Mouse (Mus musculus) telencephalon, adult 2 months (tissue): ENCODE measurements around the gene Atp10a.

Experiments used
- DNase-seq: peaks from one replicate; pipeline ENCODE4 v3.0.0-alpha.2; 2011; ENCODE audit warnings: low read depth, low spot score

The Atp10a gene

GRCm38 (mm10) chr7:58736841-58737547 lies 81.0 kb downstream of the Atp10a start:
- DNase-seq = no peak

GRCm38 (mm10) chr7:58740196-58740595 lies 84.2 kb downstream of the Atp10a start:
- DNase-seq = no peak

DNA sequence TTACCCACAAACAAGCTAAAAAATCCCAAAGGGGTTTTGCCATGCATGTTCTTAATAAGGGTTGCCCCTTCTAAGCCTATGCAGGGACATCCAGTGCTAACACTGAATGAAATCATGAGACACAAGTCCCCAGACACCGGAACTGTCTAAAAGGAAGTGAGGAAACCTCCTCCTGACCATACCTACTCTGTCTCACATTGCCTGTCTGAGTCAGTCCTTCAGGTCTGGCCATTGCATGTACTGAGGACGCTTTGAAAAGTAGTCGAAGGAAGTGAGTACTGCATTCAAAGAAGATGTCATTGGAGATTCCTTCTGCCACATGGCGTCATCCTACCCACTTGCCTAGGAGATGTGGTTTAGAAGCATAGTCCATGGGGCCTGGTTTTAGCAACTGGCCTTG lies 84.9 kb downstream of the Atp10a start:
- no peak for DNase-seq

DNA sequence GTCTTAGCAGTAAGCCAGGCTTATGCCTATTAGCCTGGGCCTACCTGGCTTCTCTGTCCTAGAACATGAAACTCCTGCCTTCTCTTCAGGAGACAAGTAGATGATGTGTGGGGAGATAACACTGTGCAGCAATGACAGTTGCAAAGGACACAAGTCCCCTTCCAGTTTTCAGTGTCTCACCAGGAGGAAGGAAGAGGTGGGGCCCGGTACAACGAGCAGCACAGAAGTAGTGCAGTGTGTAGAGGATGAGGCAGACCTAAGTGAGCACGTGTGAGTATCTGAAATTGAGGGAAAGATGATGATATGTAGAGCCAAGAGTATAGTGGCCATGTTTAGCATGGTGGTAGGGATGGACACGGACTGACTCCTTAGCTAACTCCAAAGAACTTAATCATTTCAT lies 86.0 kb downstream of the Atp10a start:
- no peak for DNase-seq

DNA sequence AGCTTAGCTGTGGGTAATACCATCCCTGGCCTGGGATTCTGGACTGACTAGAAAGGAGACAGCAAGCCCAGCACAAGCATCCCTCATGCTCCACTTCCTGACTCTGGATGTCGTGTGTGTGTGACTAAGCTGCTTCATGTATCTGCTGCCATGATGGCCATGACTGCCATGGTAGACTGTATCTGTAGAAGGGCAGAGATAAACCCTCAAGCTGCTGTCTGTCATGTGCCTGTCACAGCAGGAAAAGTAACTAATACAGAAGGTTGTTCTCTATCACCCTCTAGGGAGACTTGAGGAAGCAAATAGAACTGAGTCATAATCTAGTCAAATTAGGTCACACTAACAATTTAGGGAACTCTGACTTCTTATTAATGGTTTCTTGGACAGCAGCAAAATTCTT lies 86.7 kb downstream of the Atp10a start:
- DNase-seq = no peak

- DNase-seq = no peak
These were observed 87.7 kb downstream of the Atp10a start for GRCm38 (mm10) chr7:58743362-58744320.

GRCm38 (mm10) chr7:58746817-58747216 lies 90.9 kb downstream of the Atp10a start:
- DNase-seq = no peak

DNA sequence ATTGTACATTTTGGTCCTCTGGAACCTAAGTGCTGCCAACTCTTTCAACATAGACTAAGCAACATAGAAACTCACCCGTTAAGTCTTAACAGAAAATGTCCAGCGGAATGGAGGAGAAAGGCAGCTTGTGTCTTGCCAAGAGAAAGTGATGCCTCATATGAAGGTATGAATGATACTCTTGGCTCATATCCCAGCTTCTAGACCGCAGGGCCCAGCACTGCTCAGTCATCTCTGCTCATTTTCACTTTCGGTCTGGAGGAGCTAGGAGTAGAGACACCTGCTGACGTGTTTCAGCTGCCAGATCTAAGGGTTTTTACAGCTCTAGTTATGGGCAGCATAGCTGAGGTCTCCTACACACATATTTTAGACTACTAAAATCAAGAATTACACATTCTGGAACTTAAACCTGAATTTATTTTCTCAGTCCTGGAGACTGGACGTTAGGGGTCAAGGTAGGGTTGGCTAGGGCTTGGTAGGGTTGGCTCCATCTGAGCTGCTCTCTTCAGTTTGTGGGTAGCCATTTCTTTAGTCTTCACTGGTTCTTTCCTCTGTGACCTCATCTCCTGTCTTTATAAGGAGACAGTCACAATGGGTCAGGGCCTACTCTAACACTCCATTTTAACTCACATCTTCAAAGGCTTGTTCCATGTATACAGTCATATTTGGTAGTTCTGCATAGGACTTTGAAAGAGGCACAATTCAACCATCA lies 94.1 kb downstream of the Atp10a start:
- DNase-seq = no peak

GRCm38 (mm10) chr7:58752041-58752440 lies 96.1 kb downstream of the Atp10a start:
- no peak for DNase-seq

- DNase-seq = no peak
These were observed 98.1 kb downstream of the Atp10a start for GRCm38 (mm10) chr7:58754076-58754475.

- no peak for DNase-seq
These were observed 98.6 kb downstream of the Atp10a start for GRCm38 (mm10) chr7:58754536-58754935.

DNA sequence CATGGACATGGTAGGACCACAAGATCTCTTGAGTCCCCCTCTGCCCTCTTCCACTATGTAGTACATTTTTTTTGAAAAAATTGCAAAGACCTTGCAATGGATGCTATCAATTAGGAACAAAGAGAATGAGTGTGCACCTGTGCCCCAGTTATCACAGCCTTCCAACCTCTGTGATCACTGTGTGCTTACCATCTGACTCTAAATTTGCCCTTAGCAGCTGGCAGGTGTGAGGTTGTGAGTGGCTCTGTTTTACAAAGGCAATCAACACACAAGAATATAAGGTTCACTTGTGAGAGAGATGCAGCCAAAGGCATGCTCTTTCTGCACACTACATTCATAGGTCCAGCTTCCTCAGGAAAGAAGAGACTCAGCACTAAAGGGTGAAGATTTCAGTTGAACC lies 99.1 kb downstream of the Atp10a start:
- no peak for DNase-seq

DNA sequence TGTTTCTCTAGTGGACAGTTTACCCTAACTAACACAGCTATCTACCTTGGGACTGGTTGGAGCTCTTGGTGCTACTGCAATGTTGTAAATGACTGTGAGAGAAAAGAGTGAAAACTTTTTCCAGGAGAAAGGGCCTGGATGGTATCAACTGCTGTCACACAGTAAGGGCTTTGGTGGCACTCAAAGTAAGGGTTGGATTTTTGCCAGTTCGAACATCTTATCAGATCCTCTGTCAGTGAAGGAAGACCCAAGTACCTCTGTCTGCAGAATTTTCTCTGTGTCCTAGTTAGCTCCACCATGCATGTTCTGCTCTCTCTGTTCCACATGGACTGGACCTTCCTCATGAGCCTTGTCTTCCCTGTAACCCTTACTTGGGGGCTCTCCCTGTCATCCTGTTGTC lies 99.9 kb downstream of the Atp10a start:
- no peak for DNase-seq

GRCm38 (mm10) chr7:58757331-58757730 lies 101.4 kb downstream of the Atp10a start:
- DNase-seq = no peak

DNA sequence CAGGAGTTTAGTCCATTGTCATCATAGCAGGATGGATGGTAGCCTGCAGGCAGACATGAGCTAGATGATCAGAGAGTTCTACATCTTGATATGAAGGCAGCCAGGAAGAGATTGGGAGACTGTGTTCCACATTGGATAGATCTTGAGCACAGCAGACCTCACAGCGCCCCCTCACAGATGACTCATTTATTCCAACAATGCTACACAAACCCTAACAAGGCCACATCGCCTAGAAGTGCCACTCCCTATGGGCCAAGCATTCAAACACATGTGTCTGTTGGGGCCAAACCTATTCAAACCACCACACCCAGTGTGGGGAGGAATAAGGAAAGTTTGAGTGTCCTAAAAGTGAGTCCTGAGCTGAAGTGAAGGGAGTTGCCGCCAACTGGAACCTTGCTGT lies 102.4 kb downstream of the Atp10a start:
- no peak for DNase-seq

GRCm38 (mm10) chr7:58759265-58759664 lies 103.3 kb downstream of the Atp10a start:
- no peak for DNase-seq

GRCm38 (mm10) chr7:58767257-58767656 lies 111.3 kb downstream of the Atp10a start:
- no peak for DNase-seq

DNA sequence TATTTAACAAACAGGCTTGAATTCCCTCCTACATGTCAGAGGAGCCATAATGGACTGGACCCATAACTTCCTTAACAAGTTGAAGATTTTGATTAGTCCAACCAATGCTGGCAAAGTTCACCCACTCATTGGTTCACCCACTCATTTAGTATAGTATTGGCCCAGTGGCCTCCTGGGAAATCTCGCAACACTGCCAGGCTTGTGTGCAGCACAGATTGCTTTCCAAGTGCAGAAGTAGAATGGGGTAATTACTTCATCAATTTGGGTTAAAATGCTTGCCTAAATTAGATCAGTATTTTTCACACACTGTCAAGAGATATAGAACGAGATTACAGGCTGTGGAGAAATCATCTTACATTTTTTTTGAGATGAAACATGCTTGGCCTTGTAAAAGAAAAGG lies 112.3 kb downstream of the Atp10a start:
- peak; percentile 60 for DNase-seq

DNA sequence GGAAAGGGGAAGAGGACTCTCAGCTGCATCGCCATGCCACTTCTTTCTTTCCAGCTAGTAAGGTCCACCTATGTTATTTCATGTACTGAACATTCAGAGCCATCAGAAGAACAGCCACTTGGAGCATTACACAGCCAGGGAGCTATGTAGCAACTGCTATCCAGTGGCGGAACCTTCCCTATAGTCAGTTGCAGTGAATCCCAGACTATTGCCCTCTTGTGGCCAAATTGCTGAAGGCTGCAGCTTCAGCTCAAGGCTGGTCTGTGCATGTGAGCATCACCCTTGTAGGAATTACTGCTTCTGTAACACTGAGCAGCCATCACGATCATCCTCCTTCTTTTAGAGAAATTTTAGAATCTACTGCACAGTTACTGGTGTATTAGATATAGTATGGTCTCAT lies 114.3 kb downstream of the Atp10a start:
- DNase-seq = no peak

DNA sequence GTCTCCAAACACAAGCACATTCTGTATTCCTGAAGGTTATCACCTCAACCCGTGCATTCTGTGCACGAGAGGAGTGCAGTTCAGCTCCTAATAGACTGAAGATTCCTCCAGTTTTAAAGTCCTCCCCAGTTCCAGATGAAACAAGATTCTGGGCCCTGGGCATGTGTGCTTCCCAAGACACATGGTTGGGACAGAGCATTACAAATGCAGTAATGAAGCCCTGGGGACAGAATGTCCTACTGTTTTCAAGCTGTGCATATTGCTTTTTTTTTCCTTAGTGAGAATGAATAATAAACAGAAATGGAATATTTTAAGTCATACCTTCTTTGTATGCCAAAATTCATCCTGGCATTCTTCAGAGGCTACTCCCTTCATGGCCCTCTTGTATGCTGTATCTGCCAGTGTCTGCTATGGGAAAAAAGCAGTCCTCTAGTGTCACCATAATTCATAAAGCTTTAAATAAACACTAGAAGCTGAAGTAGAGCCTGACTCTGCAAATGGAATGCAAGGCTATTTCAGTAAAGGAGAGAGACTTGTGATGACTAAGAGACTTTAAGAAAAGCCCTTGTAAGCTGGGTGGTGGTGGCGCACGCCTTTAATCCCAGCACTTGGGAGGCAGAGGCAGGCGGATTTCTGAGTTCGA lies 116.2 kb downstream of the Atp10a start:
- DNase-seq = no peak

- no peak for DNase-seq
These were observed 123.2 kb downstream of the Atp10a start for GRCm38 (mm10) chr7:58779146-58779545.

DNA sequence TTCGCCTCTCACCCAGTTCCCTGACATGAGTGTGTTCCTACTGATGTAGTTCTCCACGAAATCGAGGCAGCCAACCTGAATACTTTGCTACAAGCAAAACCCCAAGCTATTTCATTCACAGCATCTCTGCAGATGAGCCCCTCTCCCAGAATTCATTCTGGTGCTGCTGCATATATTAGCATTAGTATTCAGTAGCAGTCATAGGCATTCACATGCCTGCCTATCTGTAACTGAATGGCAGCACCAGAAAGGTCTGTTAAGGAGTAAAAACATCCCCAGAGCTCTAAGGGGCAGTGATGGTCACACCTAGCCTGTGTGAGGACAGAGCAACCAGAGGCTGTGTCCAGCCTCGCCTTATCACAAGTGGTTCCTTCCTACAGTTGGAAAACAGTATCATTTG lies 131.0 kb downstream of the Atp10a start:
- DNase-seq = no peak
